Comparison of ENCODE assay signal across 23 mouse cellular contexts in the genomic region with DNA sequence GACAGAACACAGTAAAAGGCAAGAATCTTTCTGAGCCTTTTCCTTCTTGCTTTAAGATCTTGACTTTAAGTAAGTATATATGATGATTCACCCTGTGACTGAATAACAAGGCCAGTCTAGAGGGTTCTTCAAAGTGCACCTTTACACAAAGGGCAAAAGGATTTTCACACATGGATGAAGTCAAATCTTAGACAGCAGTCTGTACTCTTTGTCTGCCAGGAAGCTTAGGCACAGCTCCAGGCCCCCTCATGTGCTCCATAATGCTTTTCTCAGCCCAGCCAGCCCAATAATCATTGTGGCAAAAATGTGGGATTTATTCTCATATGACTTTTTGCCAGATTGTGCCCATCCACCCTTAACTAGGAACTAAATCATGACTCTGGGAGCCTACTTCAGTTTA.
DNase-seq lines count a peak whose midpoint lies in the region; ATAC-seq lines count a peak whose summit lies in the region.
"Had no signal": no experiment of that assay in that cellular context is flagged by ENCODE, and none has a peak within 500 bp of the region (broad histone marks: within the 10 kb centered on the region; RNA-seq: fewer than 3 reads in every experiment).

No protein-coding gene starts in this region.

- H3K9me3 ChIP-seq in hindbrain, embryonic 14.5 days (ENCODE audit: control insufficient read depth, low read length): no peaks in the 10 kb centered on the region
- H3K9me3 ChIP-seq in hindbrain, embryonic 12.5 days (replicated peaks): no peaks in the 10 kb centered on the region
- H3K9me3 ChIP-seq in midbrain, embryonic 14.5 days (ENCODE audit: control insufficient read depth, low read length): no peaks in the 10 kb centered on the region
- H3K9me3 ChIP-seq in midbrain, embryonic 16.5 days (replicated peaks; ENCODE audit: control insufficient read depth, low read length, poor library complexity, severe bottlenecking): no peaks in the 10 kb centered on the region
- H3K9me3 ChIP-seq: forebrain, embryonic 15.5 days; heart, embryonic 12.5 days; kidney, embryonic 15.5 days had no signal

- no peaks in the 10 kb centered on the region for H3K27me3 ChIP-seq in hindbrain, embryonic 14.5 days (ENCODE audit: control insufficient read depth, insufficient read depth, low read length)
- no peaks in the 10 kb centered on the region for H3K27me3 ChIP-seq in hindbrain, embryonic 12.5 days
- no peaks in the 10 kb centered on the region for H3K27me3 ChIP-seq in midbrain, embryonic 14.5 days (ENCODE audit: control insufficient read depth, insufficient read depth, low read length)
- no peaks in the 10 kb centered on the region for H3K27me3 ChIP-seq in midbrain, embryonic 16.5 days (ENCODE audit: control insufficient read depth, insufficient read depth, low read depth, low read length)
- H3K27me3 ChIP-seq: forebrain, embryonic 15.5 days; heart, embryonic 12.5 days; kidney, embryonic 15.5 days had no signal

- H3K36me3 ChIP-seq in hindbrain, embryonic 14.5 days (replicated peaks; ENCODE audit: control insufficient read depth, insufficient read depth): no peaks in the 10 kb centered on the region
- H3K36me3 ChIP-seq in hindbrain, embryonic 12.5 days: no peaks in the 10 kb centered on the region
- no peaks in the 10 kb centered on the region for H3K36me3 ChIP-seq in midbrain, embryonic 14.5 days (ENCODE audit: control insufficient read depth, insufficient read depth, low read length)
- H3K36me3 ChIP-seq in midbrain, embryonic 16.5 days (ENCODE audit: control insufficient read depth, insufficient read depth, low read length): no peaks in the 10 kb centered on the region
- H3K36me3 ChIP-seq: forebrain, embryonic 15.5 days; heart, embryonic 12.5 days; kidney, embryonic 15.5 days had no signal

- H3K4me1 ChIP-seq in hindbrain, embryonic 14.5 days (replicated peaks; ENCODE audit: control insufficient read depth, insufficient read depth, low read length): no peaks in the 10 kb centered on the region
- no peaks in the 10 kb centered on the region for H3K4me1 ChIP-seq in hindbrain, embryonic 12.5 days
- H3K4me1 ChIP-seq in midbrain, embryonic 14.5 days (ENCODE audit: control insufficient read depth, insufficient read depth, low read length): no peaks in the 10 kb centered on the region
- H3K4me1 ChIP-seq in midbrain, embryonic 16.5 days (ENCODE audit: control insufficient read depth, insufficient read depth, low read length): no peaks in the 10 kb centered on the region
- H3K4me1 ChIP-seq: forebrain, embryonic 15.5 days; heart, embryonic 12.5 days; kidney, embryonic 15.5 days had no signal

- H3K27ac ChIP-seq in hindbrain, embryonic 14.5 days: no peak overlapping the region
- H3K27ac ChIP-seq in hindbrain, embryonic 12.5 days: no peak overlapping the region
- H3K27ac ChIP-seq in midbrain, embryonic 14.5 days (replicated peaks; ENCODE audit: low read depth, low read length): no peak overlapping the region
- H3K27ac ChIP-seq in midbrain, embryonic 16.5 days (ENCODE audit: low read length): no peak overlapping the region
- H3K27ac ChIP-seq: forebrain, embryonic 15.5 days; kidney, embryonic 15.5 days; macrophage had no signal

- no peak for ATAC-seq in hindbrain, embryonic 14.5 days (ENCODE audit: low FRiP score)
- no peak for ATAC-seq in hindbrain, embryonic 12.5 days (ENCODE audit: low FRiP score)
- ATAC-seq in midbrain, embryonic 14.5 days (ENCODE audit: low FRiP score, low TSS enrichment): no peak
- ATAC-seq in midbrain, embryonic 16.5 days: no peak
- ATAC-seq: forebrain, embryonic 15.5 days; intestine, postnatal 0 days; liver, postnatal 0 days; lung, postnatal 0 days had no signal

- DNase-seq in cerebellum, adult 9-10 months: peak; percentile 2
- no peak for DNase-seq in cerebellum, adult 18-20 months
- DNase-seq in hindbrain, embryonic 14.5 days (ENCODE audit: low spot score): peak; percentile 25
- DNase-seq in midbrain, embryonic 14.5 days: peak; percentile 12
- DNase-seq in kidney, postnatal 10 days: no peak
- DNase-seq: adrenal gland, postnatal 14 days; gastrocnemius, postnatal 25 days; heart, adult 18-20 months; heart, postnatal 10 days; kidney, postnatal 4 days; layer of hippocampus, adult 9-11 months; liver, postnatal 0 days; thymus, adult 18-20 months; thymus, postnatal 4 days had no signal

- no peak overlapping the region for H3K4me3 ChIP-seq in hindbrain, embryonic 14.5 days (replicated peaks; ENCODE audit: low read length)
- no peak overlapping the region for H3K4me3 ChIP-seq in hindbrain, embryonic 12.5 days
- no peak overlapping the region for H3K4me3 ChIP-seq in midbrain, embryonic 14.5 days (replicated peaks; ENCODE audit: low read depth, low read length)
- no peak overlapping the region for H3K4me3 ChIP-seq in midbrain, embryonic 16.5 days (ENCODE audit: low read depth, low read length)
- H3K4me3 ChIP-seq: forebrain, embryonic 15.5 days; heart, embryonic 12.5 days; kidney, embryonic 15.5 days had no signal

- no peak overlapping the region for H3K4me2 ChIP-seq in hindbrain, embryonic 14.5 days (replicated peaks)
- H3K4me2 ChIP-seq in hindbrain, embryonic 12.5 days (replicated peaks): no peak overlapping the region
- no peak overlapping the region for H3K4me2 ChIP-seq in midbrain, embryonic 14.5 days (ENCODE audit: low read length)
- H3K4me2 ChIP-seq in midbrain, embryonic 16.5 days (ENCODE audit: low read length): no peak overlapping the region
- H3K4me2 ChIP-seq: forebrain, embryonic 15.5 days; heart, embryonic 12.5 days; kidney, embryonic 15.5 days; liver, embryonic 11.5 days had no signal

- no peak overlapping the region for H3K9ac ChIP-seq in hindbrain, embryonic 14.5 days
- H3K9ac ChIP-seq in hindbrain, embryonic 12.5 days: no peak overlapping the region
- H3K9ac ChIP-seq in midbrain, embryonic 14.5 days (replicated peaks; ENCODE audit: low read length): no peak overlapping the region
- H3K9ac ChIP-seq in midbrain, embryonic 16.5 days (ENCODE audit: low read depth, low read length): no peak overlapping the region
- H3K9ac ChIP-seq: forebrain, embryonic 15.5 days; heart, embryonic 12.5 days; kidney, embryonic 15.5 days; liver, postnatal 0 days had no signal

Comparison
In these comparisons a context has a peak if more than half of its experiments do, and no peak if none do; other contexts are left out.
1. DNase-seq: peak in cerebellum, adult 9-10 months (single experiment), hindbrain, embryonic 14.5 days (single experiment) and midbrain, embryonic 14.5 days (single experiment); none in cerebellum, adult 18-20 months (0 of 2) and kidney, postnatal 10 days (single experiment).